Mouse (Mus musculus): ENCODE results near the gene Cmtm8. TPM values are rescaled to one million over a fixed set of nuclear protein-coding genes. Genes with fewer than 3 reads are reported as not detected.

The Cmtm8 gene
- polyA plus RNA-seq, 1 experiment from 2014 or later = 12.1 TPM

DNA sequence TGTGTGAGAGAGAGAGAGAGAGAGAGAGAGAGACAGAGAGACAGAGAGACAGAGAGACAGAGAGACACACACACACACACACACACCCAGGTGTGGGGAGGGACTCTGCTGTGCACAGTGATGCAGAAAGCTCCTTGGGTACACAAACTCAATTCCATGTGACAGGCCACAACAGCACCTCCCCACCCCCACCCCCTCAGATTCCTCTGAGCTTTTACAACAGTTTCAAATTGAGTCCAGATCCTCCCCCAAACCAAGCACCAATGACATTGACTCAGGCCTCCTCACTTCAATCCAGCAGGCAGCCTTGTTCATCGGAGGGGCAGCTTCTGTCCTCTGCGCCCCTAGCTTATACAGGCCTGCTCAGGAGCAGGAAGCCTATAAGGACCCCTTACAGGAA, 76.4 kb downstream of the Cmtm8 start:
- no peak for ATAC-seq
- H3K36me3 ChIP-seq (ENCODE audit: poor library complexity, severe bottlenecking) = peaks cover 7% of the 10 kb centered on the region; the same call in 1 of the 2 replicates
- peak overlapping the region; percentile 61; the same call in 1 of the 2 replicates for H3K27ac ChIP-seq
- H3K9ac ChIP-seq = no peak overlapping the region
- no peak overlapping the region for H3K4me3 ChIP-seq
- H3K4me2 ChIP-seq = no peak overlapping the region
- no peaks in the 10 kb centered on the region for H3K27me3 ChIP-seq
- H3K4me1 ChIP-seq = peaks cover 19% of the 10 kb centered on the region
- no peaks in the 10 kb centered on the region for H3K9me3 ChIP-seq (replicated peaks)
- 89% methylated on average over 2 of the region's 2 CpGs for WGBS

DNA sequence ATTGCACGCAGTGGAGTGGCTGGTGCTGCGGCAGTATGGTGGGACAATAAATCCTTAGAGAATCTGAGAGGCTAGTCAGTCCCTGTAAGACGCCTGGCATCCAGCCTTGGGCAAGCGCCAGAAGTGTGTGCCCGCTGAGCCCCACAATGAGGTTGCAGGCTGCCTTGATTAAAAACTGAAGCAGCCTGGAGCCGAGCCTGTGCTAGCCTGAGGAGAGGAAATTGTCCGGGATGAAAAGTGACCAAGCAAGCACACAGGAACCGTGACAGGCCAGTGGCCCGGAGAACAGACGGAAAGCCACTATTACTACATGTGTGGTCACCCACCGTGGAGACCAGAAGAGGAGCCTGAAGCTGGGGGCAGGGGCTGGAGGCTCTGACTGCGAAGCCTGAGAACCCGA, 76.9 kb downstream of the Cmtm8 start:
- Histone ChIP-seq H3K4me3 (no peak overlapping the region), H3K4me1 (peaks cover 19% of the 10 kb centered on the region), H3K9me3 (replicated peaks) (no peaks in the 10 kb centered on the region), H3K27me3 (no peaks in the 10 kb centered on the region), H3K4me2 (no peak overlapping the region), H3K9ac (no peak overlapping the region), H3K27ac (peak overlapping the region; percentile 61), H3K36me3 (ENCODE audit: poor library complexity, severe bottlenecking) (0 out of 2 replicates have a peak, but pooled peaks cover 2% of the 10 kb centered on the region)
- peak; percentile 84 for ATAC-seq
- 41% methylated on average over 13 of the region's 13 CpGs for WGBS

DNA sequence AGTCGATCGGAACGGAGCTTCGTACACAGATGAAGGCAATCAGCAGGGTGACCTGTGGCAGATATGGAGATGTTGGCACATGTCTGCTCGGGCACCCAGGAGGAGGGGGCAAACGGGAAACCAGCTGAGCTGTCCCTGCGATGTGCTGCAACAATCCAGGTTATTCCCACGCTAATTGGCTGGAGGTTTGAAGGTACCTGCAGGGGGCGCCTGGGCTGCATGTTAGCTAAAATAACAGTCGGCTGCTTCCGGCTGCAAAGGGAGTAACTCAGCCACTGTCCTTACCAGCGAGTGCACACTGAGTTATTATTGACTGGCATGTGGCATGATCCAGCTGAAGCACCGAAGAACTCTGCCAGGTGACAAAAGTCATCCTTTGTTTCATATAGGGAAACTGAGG, 80.6 kb downstream of the Cmtm8 start:
- no peaks in the 10 kb centered on the region for H3K36me3 ChIP-seq (ENCODE audit: poor library complexity, severe bottlenecking)
- H3K9ac ChIP-seq = no peak overlapping the region
- peaks cover 24% of the 10 kb centered on the region for H3K4me1 ChIP-seq
- no peak overlapping the region for H3K4me3 ChIP-seq
- WGBS = 62% methylated on average over 13 of the region's 13 CpGs
- no peak for ATAC-seq
- no peak overlapping the region for H3K27ac ChIP-seq
- H3K4me2 ChIP-seq = no peak overlapping the region
- H3K27me3 ChIP-seq = no peaks in the 10 kb centered on the region
- no peaks in the 10 kb centered on the region for H3K9me3 ChIP-seq (replicated peaks)

DNA sequence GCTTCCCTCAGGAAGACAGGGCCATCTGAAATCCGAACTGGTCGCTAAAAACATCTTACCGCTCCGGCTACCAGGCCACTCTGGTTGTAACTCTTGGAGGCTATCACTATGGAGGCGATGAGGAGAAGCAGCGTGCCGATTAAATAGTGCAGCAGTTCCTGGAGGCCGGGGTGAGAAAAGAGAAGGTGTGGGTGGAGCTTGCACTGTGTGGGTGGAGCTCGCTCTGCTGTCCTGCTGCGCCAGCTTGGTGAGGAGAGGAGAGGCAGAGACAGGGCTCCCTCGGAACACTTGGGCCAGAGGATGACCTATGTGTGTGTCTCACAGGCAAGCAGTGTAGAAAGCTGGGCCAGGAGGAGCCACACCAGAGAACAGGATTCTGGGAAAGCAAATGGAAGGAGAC, 82.1 kb downstream of the Cmtm8 start:
- H3K4me1 ChIP-seq = peaks cover 11% of the 10 kb centered on the region; the same call in 1 of the 2 replicates
- no peak overlapping the region for H3K9ac ChIP-seq
- no peak for ATAC-seq
- WGBS = 75% methylated on average over 11 of the region's 11 CpGs
- no peaks in the 10 kb centered on the region for H3K27me3 ChIP-seq
- H3K4me2 ChIP-seq = no peak overlapping the region
- no peak overlapping the region for H3K4me3 ChIP-seq
- no peaks in the 10 kb centered on the region for H3K36me3 ChIP-seq (ENCODE audit: poor library complexity, severe bottlenecking)
- no peaks in the 10 kb centered on the region for H3K9me3 ChIP-seq (replicated peaks)
- H3K27ac ChIP-seq = no peak overlapping the region

DNA sequence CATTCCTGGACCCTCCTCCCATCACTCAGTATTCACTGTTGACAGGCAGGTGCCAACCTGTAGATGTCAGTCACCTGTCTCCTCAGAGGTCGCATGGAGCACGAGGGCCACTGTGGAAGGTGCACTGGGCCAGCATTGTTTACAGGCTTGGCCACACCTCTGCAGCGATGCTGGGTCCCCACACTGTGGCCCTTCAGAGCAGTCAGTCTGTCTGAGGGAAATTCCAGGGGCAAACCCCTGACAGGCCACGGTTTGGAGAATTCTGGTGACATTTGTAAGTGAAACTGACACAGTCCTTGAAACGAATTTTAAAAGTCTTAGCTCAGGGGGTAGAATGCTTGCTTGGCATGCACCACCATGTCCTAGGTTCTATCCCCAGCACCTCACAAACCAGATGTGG, 83.6 kb downstream of the Cmtm8 start:
- Histone ChIP-seq H3K36me3 (ENCODE audit: poor library complexity, severe bottlenecking) (no peaks in the 10 kb centered on the region), H3K9ac (no peak overlapping the region), H3K4me2 (no peak overlapping the region), H3K27ac (no peak overlapping the region), H3K27me3 (no peaks in the 10 kb centered on the region), H3K4me1 (peaks cover 6% of the 10 kb centered on the region; the same call in 1 of the 2 replicates), H3K4me3 (no peak overlapping the region), H3K9me3 (replicated peaks) (no peaks in the 10 kb centered on the region)
- ATAC-seq = no peak
- WGBS = 81% methylated on average over 5 of the region's 5 CpGs

DNA sequence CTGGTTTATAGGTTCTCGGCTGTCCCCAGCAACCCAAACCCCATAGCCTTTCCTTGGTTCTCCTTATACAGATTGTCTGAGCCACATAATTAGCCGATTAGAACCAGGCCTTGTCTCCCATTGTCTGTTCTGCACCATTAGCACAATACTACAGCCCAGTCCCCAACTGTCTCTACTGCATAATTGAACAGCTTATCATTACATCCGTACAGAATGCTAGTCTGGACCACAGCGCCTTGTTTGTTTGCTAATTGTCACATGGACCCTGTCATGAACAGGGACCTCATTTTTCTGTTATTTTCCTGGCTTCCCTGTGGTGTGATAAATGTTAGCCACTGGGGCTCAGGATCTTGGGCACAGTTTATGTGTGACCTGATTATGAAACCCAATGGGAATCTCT, 84.1 kb downstream of the Cmtm8 start:
- H3K4me3 ChIP-seq = no peak overlapping the region
- H3K9me3 ChIP-seq (replicated peaks) = no peaks in the 10 kb centered on the region
- H3K4me2 ChIP-seq = no peak overlapping the region
- H3K9ac ChIP-seq = no peak overlapping the region
- H3K27ac ChIP-seq = no peak overlapping the region
- WGBS = 46% methylated on average over 4 of the region's 4 CpGs
- no peak; the same call in 1 of the 2 replicates for ATAC-seq
- no peaks in the 10 kb centered on the region for H3K27me3 ChIP-seq
- no peaks in the 10 kb centered on the region for H3K36me3 ChIP-seq (ENCODE audit: poor library complexity, severe bottlenecking)
- peaks cover 6% of the 10 kb centered on the region; the same call in 1 of the 2 replicates for H3K4me1 ChIP-seq

DNA sequence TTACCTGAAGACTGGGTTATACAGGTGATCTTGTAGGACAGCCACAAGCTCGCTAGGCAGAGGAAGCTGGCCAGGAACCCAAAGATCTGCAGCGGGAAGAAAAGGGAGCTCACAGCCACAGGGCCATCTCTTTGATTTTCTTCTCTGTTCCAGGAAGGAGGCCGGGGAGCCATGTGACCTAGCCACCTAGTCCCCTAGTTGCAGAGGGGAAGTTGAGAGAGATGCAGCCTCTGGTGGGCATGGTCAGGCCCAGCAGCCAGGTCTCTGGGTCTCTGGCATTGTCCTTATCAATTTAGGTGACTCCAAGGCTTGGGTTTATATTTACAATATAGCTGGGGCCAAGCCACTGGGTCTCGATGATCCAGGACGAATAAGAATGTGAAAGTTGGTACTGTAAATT, 85.2 kb downstream of the Cmtm8 start:
- no peaks in the 10 kb centered on the region for H3K27me3 ChIP-seq
- H3K4me1 ChIP-seq = peaks cover 6% of the 10 kb centered on the region; the same call in 1 of the 2 replicates
- no peak for ATAC-seq
- 93% methylated on average over 5 of the region's 5 CpGs for WGBS
- no peak overlapping the region for H3K4me3 ChIP-seq
- no peak overlapping the region for H3K9ac ChIP-seq
- H3K27ac ChIP-seq = no peak overlapping the region
- no peaks in the 10 kb centered on the region for H3K9me3 ChIP-seq (replicated peaks)
- no peaks in the 10 kb centered on the region for H3K36me3 ChIP-seq (ENCODE audit: poor library complexity, severe bottlenecking)
- H3K4me2 ChIP-seq = no peak overlapping the region

DNA sequence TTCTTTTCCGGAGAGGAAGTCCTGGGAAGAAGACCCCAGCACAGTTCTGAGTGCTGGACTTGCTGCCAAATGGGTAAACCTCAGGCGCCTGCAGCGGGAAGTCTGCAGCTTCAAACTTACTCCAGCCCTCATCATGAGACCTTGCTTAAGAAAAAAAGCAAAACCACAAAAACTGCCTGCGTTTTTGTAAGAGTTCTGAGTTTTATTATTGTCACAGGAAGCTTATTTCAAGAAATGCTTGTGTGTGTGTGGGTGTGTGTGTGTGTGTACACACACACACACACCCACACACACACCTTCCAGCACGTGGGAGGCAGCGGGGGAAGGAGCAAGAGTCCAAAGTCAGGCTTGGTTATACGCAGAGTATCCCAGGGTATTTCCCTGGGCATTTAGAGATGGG, 85.7 kb downstream of the Cmtm8 start:
- Histone ChIP-seq H3K4me3 (no peak overlapping the region), H3K27ac (no peak overlapping the region), H3K4me1 (peaks cover 7% of the 10 kb centered on the region; the same call in 1 of the 2 replicates), H3K36me3 (ENCODE audit: poor library complexity, severe bottlenecking) (no peaks in the 10 kb centered on the region), H3K9ac (no peak overlapping the region), H3K4me2 (no peak overlapping the region), H3K9me3 (replicated peaks) (no peaks in the 10 kb centered on the region), H3K27me3 (no peaks in the 10 kb centered on the region)
- 90% methylated on average over 7 of the region's 7 CpGs for WGBS
- no peak for ATAC-seq

DNA sequence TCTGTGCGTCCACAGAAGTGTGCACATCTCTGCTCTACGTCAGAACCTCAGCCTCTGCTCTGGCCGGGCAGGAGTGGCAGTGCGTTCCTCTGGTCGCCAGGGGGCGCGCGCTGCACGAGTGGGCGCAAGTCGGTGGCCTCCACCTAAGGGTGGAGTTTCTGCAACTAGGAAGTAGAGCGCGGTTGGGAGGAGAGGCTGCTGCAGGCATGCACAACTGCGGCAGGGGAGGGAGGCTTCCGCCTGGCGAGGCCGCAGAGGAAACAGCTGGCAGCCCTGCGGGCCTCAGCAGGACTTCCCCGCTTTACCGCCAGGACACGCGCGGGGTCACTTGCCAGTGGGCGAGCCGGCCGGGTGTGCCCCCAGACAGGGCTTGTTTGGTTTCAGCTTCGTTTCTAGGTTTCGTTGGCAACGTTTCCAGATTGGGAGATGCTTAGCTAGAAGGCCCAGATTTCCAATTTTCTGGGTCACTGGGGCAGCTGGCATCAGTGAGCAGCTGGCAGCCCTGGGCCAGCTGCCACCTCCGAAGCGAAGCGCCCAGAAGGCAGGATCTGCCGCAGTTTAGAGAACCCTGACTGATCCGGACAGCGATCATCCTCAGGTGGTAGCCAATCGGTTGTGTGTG, 91.0 kb downstream of the Cmtm8 start:
- peak overlapping the region; percentile 47 for H3K4me3 ChIP-seq
- ATAC-seq = peak; percentile 92
- WGBS = 7% methylated on average over 36 of the region's 36 CpGs
- peaks cover 10% of the 10 kb centered on the region for H3K4me1 ChIP-seq
- peaks cover 20% of the 10 kb centered on the region for H3K36me3 ChIP-seq (ENCODE audit: poor library complexity, severe bottlenecking)
- H3K27ac ChIP-seq = peak overlapping the region; percentile 66
- H3K9ac ChIP-seq = peak overlapping the region; percentile 67
- no peaks in the 10 kb centered on the region for H3K9me3 ChIP-seq (replicated peaks)
- H3K27me3 ChIP-seq = no peaks in the 10 kb centered on the region
- H3K4me2 ChIP-seq = peak overlapping the region; percentile 80

DNA sequence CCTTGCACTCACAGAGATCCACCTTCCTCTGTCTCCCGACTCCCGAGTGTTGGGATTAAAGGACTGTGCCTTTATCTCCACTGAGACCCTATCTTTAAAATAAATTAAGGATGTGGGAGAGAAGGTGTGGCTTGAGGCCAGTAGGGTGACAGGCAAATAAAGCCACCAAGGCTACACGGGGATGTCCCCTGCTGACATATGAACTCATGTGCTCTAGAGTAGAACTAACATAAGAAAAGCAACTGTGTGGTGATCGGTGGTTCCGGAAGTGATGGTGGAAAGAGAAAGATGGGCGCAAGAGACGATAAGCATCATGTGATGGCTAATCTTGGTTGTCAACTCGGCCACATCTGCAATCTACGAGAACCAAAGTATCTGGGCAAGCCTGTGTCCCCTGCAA, 91.6 kb downstream of the Cmtm8 start:
- Histone ChIP-seq H3K4me1 (peaks cover 10% of the 10 kb centered on the region), H3K4me2 (peak overlapping the region; percentile 80), H3K36me3 (ENCODE audit: poor library complexity, severe bottlenecking) (peaks cover 27% of the 10 kb centered on the region), H3K27ac (0 out of 2 replicates have a peak overlapping the region, but pooled peaks have one; percentile 66), H3K9me3 (replicated peaks) (no peaks in the 10 kb centered on the region), H3K9ac (peak overlapping the region; percentile 67; the same call in 1 of the 2 replicates), H3K4me3 (peak overlapping the region; percentile 47; the same call in 1 of the 2 replicates), H3K27me3 (no peaks in the 10 kb centered on the region)
- WGBS = 76% methylated on average over 9 of the region's 9 CpGs
- no peak for ATAC-seq

DNA sequence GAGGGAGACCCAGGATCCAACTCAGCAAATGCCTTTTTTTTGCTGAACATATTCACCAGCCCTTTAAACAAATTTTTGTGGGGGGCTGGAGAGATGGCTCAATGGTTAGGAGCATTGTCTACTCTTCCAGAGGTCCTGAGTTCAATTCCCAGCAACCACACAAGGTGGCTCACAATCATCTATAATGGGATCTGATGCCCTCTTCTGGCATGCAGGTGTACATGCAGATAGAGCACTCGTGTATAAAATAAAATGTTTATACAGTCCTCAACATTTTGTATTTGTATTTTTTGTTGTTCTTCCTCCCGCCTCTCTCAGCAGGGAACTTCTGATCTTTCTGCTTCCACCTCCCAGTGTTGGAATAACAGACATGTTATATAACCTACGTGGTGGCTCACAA, 92.4 kb downstream of the Cmtm8 start:
- H3K27ac ChIP-seq = no peak overlapping the region
- H3K27me3 ChIP-seq = no peaks in the 10 kb centered on the region
- H3K4me2 ChIP-seq = no peak overlapping the region
- ATAC-seq = no peak
- H3K4me1 ChIP-seq = peaks cover 10% of the 10 kb centered on the region
- no peak overlapping the region for H3K4me3 ChIP-seq
- peaks cover 29% of the 10 kb centered on the region for H3K36me3 ChIP-seq (ENCODE audit: poor library complexity, severe bottlenecking)
- H3K9me3 ChIP-seq (replicated peaks) = no peaks in the 10 kb centered on the region
- no peak overlapping the region for H3K9ac ChIP-seq
- WGBS = 86% methylated on average over 3 of the region's 3 CpGs

DNA sequence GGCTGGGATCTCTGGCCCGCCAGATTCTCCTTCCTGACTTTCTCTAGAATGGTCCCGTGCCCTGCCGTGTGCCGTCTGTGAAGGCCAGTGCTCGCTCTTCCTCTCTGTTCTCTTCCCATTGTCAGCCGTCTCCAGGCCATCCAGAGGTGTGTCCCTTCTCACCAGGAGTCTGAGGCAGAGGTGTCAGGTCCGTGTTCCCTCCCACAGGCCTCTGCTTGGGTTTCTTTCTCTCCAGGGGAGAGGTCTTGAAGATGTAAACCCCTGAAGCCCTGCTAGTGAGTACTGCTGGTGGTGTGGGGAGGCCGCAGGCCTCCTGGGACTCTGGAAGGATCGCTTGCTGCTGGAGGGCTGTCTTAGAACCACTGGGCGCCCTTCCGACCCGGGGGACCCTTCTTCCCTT, 96.5 kb downstream of the Cmtm8 start:
- 89% methylated on average over 12 of the region's 12 CpGs for WGBS
- ATAC-seq = no peak

DNA sequence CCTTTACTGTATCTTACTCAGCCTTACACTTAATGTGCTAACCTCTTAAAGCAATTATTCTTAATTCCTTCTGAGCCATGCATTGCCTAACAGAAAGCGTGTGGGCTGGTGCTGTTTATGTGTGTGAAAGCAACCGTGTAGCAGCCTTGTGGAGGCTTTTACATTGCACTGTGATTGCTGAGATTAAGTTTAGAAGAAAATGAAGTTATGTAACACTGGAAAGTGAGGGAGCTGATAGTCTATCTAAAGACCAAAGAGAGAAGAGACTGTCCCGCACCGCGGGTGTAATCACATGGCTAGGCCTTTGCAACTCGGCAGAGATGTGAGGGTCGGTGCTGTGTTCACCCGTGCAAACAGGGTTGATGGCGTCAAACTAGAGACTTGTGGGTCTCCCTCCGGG, 96.9 kb downstream of the Cmtm8 start:
- Histone ChIP-seq H3K9me3 (replicated peaks) (no peaks in the 10 kb centered on the region), H3K4me3 (no peak overlapping the region), H3K9ac (no peak overlapping the region), H3K36me3 (ENCODE audit: poor library complexity, severe bottlenecking) (peaks cover 42% of the 10 kb centered on the region), H3K4me2 (no peak overlapping the region), H3K27me3 (no peaks in the 10 kb centered on the region), H3K4me1 (no peaks in the 10 kb centered on the region), H3K27ac (no peak overlapping the region)
- no peak for ATAC-seq
- WGBS = 85% methylated on average over 10 of the region's 10 CpGs

More for the DNA sequence above, 96.5 kb downstream of the Cmtm8 start:
- no peak overlapping the region for H3K4me3 ChIP-seq
- no peak overlapping the region for H3K27ac ChIP-seq
- no peak overlapping the region for H3K9ac ChIP-seq
- H3K9me3 ChIP-seq (replicated peaks) = no peaks in the 10 kb centered on the region
- H3K27me3 ChIP-seq = no peaks in the 10 kb centered on the region
- H3K36me3 ChIP-seq (ENCODE audit: poor library complexity, severe bottlenecking) = peaks cover 42% of the 10 kb centered on the region
- peaks cover under 1% of the 10 kb centered on the region for H3K4me1 ChIP-seq
- no peak overlapping the region for H3K4me2 ChIP-seq

Measured in forebrain, embryonic 13.5 days (tissue).